Mouse (Mus musculus): Measurements from ENCODE around the gene Crtam. TPM values are rescaled to one million over a fixed set of nuclear protein-coding genes. Genes with fewer than 3 reads are reported as not detected.

Gene Crtam
- polyA plus RNA-seq, 1 experiment from 2014 or later, result 0.11 TPM

DNA sequence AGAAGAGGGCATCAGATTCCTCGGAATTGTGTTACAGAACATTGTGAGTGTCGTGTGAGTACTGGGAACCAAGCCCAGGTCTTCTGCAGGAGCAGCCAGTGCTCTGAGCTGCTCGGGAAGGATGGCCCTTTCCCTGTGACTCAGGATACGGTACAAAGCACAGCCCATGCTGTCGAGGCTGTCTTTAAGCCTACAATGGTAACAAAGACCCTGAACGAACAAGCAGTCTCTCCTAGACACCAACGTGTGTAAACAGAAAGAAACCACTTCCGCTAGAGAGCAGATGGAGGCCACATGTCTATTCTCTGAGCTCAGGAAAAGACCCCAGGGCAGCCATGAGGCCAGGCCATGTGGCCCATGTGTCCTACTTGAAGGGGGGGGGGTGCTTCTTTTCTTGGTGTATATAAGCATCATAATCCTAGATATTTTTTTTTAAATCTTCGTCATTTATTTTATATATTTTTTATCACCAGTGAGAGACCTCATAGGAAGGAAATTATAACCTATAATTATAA is 33.8 kb upstream of the Crtam start:
- no peak for ATAC-seq
- Histone ChIP-seq H3K27me3 (replicated peaks) (no peaks in the 10 kb centered on the region), H3K36me3 (peaks cover 3% of the 10 kb centered on the region), H3K9me3 (replicated peaks) (no peaks in the 10 kb centered on the region), H3K27ac (no peak overlapping the region), H3K4me2 (no peak overlapping the region), H3K4me1 (0 out of 2 replicates have a peak, but pooled peaks cover 6% of the 10 kb centered on the region), H3K4me3 (no peak overlapping the region), H3K9ac (no peak overlapping the region)
- WGBS (ENCODE audit: insufficient replicate concordance), result 62% methylated on average over 9 of the region's 9 CpGs

DNA sequence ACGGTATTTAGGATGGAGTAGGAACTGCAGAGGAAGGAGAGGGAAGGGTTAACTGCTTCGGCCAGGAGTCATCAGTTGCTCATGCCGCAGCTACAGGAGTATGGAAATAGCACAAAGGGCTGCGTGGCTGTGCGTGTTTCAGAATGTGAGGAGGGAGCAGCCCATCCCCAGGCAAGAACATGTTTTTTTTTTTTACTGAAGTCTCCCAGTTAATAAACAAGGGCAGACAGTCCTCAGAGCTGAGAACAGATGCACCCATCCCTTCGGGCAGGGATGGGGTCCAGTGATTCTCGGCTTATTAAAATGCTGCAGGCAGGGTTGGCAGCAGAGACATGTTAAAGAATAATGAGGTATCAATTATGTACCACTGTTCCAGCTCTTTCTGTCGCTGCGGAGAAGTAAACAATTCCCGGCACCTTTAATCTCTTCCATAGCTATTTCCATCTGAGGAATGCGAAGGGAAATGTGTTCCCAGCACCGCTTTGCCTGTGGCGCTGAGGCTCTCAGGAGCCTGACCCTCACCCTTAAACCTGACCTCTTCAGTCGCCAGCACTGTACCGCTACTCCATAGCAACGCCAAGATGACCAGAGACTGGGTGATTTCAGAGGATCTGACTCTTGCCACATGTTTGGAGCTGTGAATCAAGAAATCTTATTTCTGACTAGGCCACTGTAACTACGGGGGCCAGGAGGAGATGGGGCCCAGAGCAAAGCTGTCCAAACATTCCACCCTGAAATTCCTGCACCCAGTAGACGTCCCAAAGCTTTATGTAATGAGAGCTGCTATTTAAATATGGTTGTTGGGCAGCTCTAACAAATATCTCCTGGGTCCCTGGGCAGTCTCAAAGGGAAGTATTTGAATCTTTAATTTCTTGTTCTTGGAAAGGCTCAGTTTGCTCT is 27.4 kb upstream of the Crtam start:
- WGBS (ENCODE audit: insufficient replicate concordance), result 72% methylated on average over 18 of the region's 18 CpGs
- Histone ChIP-seq H3K4me1 (peaks cover 5% of the 10 kb centered on the region; the same call in 1 of the 2 replicates), H3K4me3 (no peak overlapping the region), H3K4me2 (no peak overlapping the region), H3K9ac (no peak overlapping the region), H3K36me3 (0 out of 2 replicates have a peak, but pooled peaks cover 5% of the 10 kb centered on the region), H3K9me3 (replicated peaks) (no peaks in the 10 kb centered on the region), H3K27me3 (replicated peaks) (no peaks in the 10 kb centered on the region), H3K27ac (no peak overlapping the region)
- ATAC-seq, result no peak

DNA sequence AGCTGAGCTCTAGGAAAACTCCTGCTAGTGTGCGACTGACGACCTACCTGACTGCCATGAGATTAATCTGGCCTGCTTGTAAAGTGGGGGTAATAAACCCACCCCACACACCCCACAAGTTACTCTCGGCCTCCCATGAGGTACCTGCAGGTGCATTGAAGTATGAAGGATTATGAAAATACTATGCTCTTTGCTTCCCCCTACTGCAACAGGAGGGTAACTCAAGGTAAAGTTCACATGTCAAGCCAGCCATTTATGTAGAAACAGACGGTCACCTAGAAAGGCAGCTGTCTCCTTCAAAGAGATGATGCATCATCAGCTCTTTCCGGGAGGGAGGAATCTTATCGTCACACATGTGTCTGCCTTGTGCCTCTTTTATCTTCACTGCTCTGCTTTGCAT is 25.4 kb upstream of the Crtam start:
- ATAC-seq, result no peak
- H3K4me3 ChIP-seq, result no peak overlapping the region
- H3K36me3 ChIP-seq, result 0 out of 2 replicates have a peak, but pooled peaks cover 5% of the 10 kb centered on the region
- 64% methylated on average over 6 of the region's 6 CpGs for WGBS (ENCODE audit: insufficient replicate concordance)
- H3K9me3 ChIP-seq (replicated peaks), result no peaks in the 10 kb centered on the region
- peaks cover 5% of the 10 kb centered on the region; the same call in 1 of the 2 replicates for H3K4me1 ChIP-seq
- no peak overlapping the region for H3K27ac ChIP-seq
- H3K4me2 ChIP-seq, result no peak overlapping the region
- H3K27me3 ChIP-seq (replicated peaks), result no peaks in the 10 kb centered on the region
- H3K9ac ChIP-seq, result no peak overlapping the region

DNA sequence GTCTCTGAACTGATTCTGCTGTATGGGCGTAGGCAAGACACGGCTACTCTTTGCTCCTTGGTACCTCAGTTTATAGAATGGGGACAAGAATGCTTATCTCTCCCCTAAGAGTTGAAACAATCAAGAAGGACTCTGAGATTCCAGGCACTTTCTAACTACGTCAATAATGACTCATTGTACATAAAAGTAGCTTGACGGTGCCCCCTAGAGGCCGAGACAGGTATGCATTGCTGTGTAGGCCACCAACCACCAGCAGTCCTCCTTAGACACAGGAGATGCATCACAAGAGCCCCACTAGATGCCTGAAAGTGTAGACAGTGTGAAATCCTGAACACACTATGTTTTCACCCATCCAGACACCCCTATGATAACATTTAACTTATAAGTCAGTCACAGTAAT is 24.0 kb upstream of the Crtam start:
- no peak overlapping the region for H3K4me2 ChIP-seq

DNA sequence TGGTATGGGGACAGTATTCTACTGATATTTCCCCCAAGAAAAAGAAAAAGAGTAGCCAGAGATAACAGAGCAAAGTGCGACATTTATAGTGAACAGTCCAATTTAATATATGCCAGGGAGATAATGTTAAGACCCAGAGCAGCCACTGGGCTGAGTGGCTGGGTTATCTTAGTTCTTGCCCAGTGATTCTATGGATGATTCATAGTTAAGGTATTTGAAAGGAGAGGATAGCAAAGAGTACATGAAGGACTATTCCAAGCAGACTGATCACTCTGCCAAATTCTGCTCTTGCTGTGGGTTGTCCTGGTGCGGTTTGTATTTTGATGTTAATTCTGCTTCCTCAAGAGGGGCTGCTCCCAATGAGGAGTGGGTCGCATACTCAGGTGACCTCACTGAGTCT is 17.3 kb upstream of the Crtam start:
- Histone ChIP-seq H3K9ac (no peak overlapping the region), H3K27ac (no peak overlapping the region), H3K4me3 (no peak overlapping the region), H3K4me1 (no peaks in the 10 kb centered on the region), H3K4me2 (no peak overlapping the region), H3K27me3 (replicated peaks) (no peaks in the 10 kb centered on the region), H3K36me3 (peaks cover 15% of the 10 kb centered on the region; the same call in 1 of the 2 replicates), H3K9me3 (replicated peaks) (no peaks in the 10 kb centered on the region)
- ATAC-seq, result no peak
- WGBS (ENCODE audit: insufficient replicate concordance), result 64% methylated on average over 3 of the region's 3 CpGs

More for the DNA sequence above, 24.0 kb upstream of the Crtam start:
- Histone ChIP-seq H3K36me3 (0 out of 2 replicates have a peak, but pooled peaks cover 5% of the 10 kb centered on the region), H3K9ac (no peak overlapping the region), H3K4me1 (peaks cover 5% of the 10 kb centered on the region; the same call in 1 of the 2 replicates), H3K27ac (no peak overlapping the region), H3K27me3 (replicated peaks) (no peaks in the 10 kb centered on the region), H3K4me3 (no peak overlapping the region), H3K9me3 (replicated peaks) (no peaks in the 10 kb centered on the region)
- WGBS (ENCODE audit: insufficient replicate concordance), result 40% methylated on average over 5 of the region's 5 CpGs
- ATAC-seq, result no peak

DNA sequence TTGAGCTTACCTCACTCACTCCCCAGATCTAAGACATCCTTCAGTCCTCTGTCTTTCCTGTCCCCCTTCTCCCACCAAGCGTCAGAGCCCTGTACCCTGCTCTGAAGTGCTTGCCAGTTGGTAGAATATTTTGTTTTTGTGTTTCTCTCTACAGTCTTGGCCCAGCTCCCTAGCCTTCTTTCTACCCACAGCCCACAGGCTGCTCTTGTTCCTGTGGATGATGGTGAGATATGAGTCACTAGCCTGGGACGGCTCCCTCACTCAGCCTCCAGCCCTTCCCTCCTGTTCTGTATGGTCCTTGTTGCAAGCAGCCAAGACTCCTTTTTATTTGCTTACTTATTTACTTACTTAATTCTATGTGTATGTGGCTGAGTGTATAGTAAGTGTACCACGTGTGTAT is 16.1 kb upstream of the Crtam start:
- no peaks in the 10 kb centered on the region for H3K27me3 ChIP-seq (replicated peaks)
- no peak overlapping the region for H3K9ac ChIP-seq
- no peak overlapping the region for H3K27ac ChIP-seq
- WGBS (ENCODE audit: insufficient replicate concordance), result 73% methylated on average over 3 of the region's 3 CpGs
- H3K9me3 ChIP-seq (replicated peaks), result no peaks in the 10 kb centered on the region
- peaks cover 15% of the 10 kb centered on the region; the same call in 1 of the 2 replicates for H3K36me3 ChIP-seq
- H3K4me2 ChIP-seq, result no peak overlapping the region
- no peaks in the 10 kb centered on the region for H3K4me1 ChIP-seq
- no peak for ATAC-seq
- H3K4me3 ChIP-seq, result no peak overlapping the region

DNA sequence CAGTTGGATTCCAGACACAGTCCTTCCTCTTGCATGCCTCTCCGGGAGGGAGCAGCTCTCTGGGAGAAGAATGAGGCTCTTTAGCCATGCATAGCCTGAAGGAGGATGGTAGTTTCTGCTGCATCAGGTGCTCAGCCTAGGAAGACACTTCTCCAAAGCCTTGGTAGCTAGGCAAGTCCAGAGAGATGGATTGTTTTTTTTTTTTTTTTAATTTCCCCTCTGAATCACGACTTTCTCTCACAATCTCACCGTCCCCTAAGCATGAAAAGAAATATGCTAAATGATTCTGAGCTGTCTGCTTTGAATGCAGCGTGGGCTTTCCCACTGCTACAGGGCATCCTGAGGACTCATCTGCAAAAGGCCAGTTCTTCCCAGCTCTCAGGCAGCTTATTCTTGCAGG is 10.1 kb upstream of the Crtam start:
- Histone ChIP-seq H3K9me3 (replicated peaks) (no peaks in the 10 kb centered on the region), H3K36me3 (no peaks in the 10 kb centered on the region), H3K9ac (no peak overlapping the region), H3K4me3 (no peak overlapping the region), H3K4me2 (no peak overlapping the region), H3K4me1 (no peaks in the 10 kb centered on the region), H3K27ac (no peak overlapping the region), H3K27me3 (replicated peaks) (no peaks in the 10 kb centered on the region)
- no peak for ATAC-seq
- WGBS (ENCODE audit: insufficient replicate concordance), result 63% methylated on average over 4 of the region's 4 CpGs

DNA sequence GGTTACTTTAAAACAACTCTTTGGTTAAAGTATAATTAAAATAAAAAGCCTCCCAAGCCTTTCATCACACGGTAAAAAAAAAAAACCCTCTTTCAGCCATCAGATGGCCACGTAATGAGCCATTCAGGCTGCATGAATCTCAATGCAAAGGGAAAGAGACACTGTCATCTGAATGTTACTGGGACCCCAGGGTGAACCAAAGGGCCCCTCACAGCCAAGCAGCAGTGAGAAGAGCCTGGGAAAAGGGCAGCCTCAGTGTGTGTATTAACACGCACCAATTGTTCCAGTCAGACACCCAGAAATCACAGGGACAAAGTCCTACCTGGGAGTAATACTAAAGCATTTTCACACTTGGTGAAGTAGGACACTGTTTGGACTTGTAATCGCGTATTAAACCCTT is 8.0 kb upstream of the Crtam start:
- WGBS (ENCODE audit: insufficient replicate concordance), result 80% methylated on average over 5 of the region's 5 CpGs
- Histone ChIP-seq H3K4me1 (no peaks in the 10 kb centered on the region), H3K4me3 (no peak overlapping the region), H3K36me3 (no peaks in the 10 kb centered on the region), H3K27ac (no peak overlapping the region), H3K27me3 (replicated peaks) (no peaks in the 10 kb centered on the region), H3K9ac (no peak overlapping the region), H3K4me2 (no peak overlapping the region), H3K9me3 (replicated peaks) (no peaks in the 10 kb centered on the region)
- ATAC-seq, result no peak

DNA sequence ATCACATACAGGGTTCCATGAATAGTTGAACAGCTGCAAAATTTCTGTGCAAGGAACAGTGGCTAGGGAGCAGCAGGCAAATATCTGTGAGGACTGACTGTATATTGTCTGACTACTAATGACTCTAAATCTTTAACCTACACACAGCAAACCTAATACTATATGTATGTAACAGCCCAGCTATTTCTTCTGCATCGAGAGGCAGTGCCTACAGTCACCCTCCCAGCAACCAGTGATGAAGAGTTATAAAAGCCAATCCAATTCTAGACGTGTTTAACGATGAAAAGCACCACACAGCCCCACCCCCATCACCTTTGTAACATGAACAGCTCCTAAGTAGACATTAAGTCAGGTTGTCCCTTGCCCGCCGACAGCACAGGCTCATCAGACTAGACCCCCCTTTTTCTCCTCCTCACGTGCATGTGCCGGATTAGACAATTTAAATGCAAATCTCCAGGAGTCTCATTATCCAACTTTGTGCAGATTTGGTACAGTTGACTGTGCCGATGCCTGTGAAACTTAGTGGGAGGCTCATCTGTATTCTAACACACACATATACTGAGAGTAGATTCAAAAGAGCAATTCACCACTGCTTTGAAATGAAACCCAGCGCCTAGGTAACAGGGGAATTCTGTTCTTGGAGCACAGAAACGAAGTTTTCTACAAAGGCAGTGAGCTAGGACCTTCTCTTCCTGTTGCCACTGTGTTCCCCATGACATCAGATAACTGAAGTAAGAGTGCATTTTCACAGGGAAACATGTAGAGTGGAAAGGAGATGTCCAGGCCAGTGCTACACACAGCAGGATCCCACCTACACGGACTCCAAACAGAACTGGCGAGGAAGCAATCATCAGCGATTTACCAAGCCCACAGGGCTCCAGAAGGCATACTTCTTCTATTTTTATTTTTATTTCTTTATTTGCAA is 7.3 kb upstream of the Crtam start:
- 73% methylated on average over 13 of the region's 13 CpGs for WGBS (ENCODE audit: insufficient replicate concordance)
- Histone ChIP-seq H3K4me1 (no peaks in the 10 kb centered on the region), H3K9me3 (replicated peaks) (no peaks in the 10 kb centered on the region), H3K27me3 (replicated peaks) (no peaks in the 10 kb centered on the region), H3K27ac (no peak overlapping the region), H3K36me3 (no peaks in the 10 kb centered on the region), H3K4me2 (no peak overlapping the region), H3K4me3 (no peak overlapping the region), H3K9ac (no peak overlapping the region)
- ATAC-seq, result no peak

DNA sequence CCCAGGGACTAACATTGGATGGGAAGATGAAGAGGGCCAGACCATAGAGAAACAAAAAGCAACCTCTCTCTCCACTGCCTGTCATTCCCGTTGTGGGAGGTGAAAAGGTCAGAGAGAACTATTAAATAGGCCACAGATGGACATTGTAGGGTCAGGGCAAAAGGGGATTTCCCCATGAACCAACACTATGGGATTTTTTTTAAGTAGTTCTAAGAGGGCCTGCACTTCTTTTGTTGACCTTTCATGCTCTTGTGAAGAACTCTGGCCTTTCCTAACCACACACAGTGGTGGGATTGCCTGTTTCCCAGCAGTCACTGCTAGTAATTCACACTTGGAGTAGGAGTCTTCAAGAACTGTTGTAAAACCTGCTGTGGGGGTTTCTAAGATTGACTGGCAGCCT is 3.4 kb upstream of the Crtam start:
- WGBS (ENCODE audit: insufficient replicate concordance), result 35% methylated on average over 1 of the region's 1 CpGs
- H3K4me2 ChIP-seq, result no peak overlapping the region
- no peaks in the 10 kb centered on the region for H3K4me1 ChIP-seq
- H3K4me3 ChIP-seq, result no peak overlapping the region
- no peak overlapping the region for H3K27ac ChIP-seq
- H3K36me3 ChIP-seq, result no peaks in the 10 kb centered on the region
- no peak for ATAC-seq
- H3K27me3 ChIP-seq (replicated peaks), result no peaks in the 10 kb centered on the region
- H3K9me3 ChIP-seq (replicated peaks), result no peaks in the 10 kb centered on the region
- no peak overlapping the region for H3K9ac ChIP-seq

DNA sequence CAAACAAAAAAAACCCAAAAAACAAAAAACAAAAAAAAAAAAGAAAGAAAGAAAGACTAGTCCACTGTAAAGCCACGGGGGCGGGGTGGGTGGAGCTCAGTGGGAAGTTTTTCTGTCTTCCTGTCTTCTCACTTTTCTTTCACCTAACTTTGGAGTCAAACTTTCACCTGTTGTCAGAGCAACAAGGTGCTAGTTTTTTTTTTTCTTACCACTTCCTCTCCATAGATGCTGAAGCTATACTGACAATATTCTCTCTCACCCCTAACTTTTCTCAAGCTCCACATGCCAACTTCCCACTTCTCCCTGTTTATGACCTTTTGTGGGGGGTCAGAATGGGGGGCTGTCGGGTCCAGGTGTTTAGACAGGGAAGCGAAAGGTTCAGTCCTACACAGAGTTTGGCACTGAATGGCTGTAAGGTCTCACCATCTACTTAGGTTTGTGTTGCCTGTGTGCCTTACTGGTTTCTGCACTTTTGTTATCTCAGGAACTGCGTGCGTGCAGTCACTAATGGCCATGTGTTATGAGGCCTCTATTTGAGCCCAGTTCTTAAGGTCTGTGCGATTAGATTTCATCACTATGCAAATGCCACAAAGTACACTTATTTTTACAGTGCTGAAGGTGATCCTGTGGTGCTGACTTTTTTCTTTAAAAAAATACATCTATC is 7.2 kb downstream of the Crtam start:
- no peak for ATAC-seq
- Histone ChIP-seq H3K4me3 (no peak overlapping the region), H3K27ac (no peak overlapping the region), H3K4me2 (no peak overlapping the region), H3K9me3 (replicated peaks) (no peaks in the 10 kb centered on the region), H3K27me3 (replicated peaks) (0 out of 2 replicates have a peak, but pooled peaks cover 3% of the 10 kb centered on the region), H3K36me3 (no peaks in the 10 kb centered on the region), H3K9ac (no peak overlapping the region), H3K4me1 (no peaks in the 10 kb centered on the region)
- WGBS (ENCODE audit: insufficient replicate concordance), result 55% methylated on average over 7 of the region's 7 CpGs
